Mouse (Mus musculus) spleen, postnatal 36 days (tissue): ENCODE results near the gene Rasgef1c.

Experiments
- DNase-seq, 2 experiments: peaks; one replicate each; pipeline ENCODE4 v3.0.0; 2022; ENCODE audit warnings: low spot score in 2 of 2, mixed read lengths in 1 of 2

Rasgef1c gene

DNA sequence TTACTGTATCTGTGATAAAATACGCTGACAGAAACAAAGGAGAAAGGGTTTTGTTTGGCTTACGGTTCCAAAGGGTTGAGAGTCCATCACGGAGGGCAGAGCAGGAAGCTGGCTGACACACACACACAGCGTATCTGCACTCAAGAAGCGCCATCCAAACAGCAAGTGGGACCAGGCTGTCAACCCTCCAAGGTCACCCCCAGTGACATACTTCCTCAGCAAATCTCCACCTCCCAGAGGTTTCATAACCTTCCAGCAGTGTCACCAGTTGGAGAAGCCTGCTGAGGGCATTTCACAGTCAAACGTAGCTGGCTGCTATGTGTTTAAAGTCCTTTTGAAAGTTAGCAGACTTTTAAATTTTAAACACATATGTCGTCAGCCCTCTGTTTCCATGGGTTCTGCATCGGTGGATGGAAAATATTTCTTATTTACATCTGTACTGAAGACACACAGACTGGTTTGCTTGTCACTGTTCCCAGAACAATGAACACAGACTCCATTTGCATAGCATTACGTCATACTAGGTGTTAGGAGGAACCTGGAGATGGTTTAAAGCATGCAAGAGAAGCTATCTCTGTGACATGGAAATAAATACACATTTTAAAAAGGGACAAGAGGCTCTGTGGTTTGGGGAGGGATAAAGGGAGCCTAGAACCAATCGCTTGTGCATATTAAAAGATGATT lies 72.2 kb downstream of the Rasgef1c start:
- DNase-seq, result no peak

DNA sequence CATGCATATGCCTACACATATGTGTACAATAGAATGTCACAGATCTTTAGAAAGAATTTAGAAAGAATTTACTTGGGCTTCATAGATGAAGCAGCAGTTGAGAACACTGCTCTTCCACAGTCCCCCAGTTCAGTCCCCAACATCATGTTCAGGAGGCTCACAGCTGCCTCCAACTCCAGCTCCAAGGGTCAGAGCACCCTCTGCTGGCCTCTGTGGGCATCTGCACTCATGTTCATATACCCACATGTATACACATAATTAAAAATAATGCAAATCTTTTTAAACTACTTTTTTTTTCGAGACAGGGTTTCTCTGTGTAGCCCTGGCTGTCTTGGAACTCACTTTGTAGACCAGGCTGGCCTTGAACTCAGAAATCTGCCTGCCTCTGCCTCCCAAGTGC lies 73.0 kb downstream of the Rasgef1c start:
- DNase-seq, result no peak

DNA sequence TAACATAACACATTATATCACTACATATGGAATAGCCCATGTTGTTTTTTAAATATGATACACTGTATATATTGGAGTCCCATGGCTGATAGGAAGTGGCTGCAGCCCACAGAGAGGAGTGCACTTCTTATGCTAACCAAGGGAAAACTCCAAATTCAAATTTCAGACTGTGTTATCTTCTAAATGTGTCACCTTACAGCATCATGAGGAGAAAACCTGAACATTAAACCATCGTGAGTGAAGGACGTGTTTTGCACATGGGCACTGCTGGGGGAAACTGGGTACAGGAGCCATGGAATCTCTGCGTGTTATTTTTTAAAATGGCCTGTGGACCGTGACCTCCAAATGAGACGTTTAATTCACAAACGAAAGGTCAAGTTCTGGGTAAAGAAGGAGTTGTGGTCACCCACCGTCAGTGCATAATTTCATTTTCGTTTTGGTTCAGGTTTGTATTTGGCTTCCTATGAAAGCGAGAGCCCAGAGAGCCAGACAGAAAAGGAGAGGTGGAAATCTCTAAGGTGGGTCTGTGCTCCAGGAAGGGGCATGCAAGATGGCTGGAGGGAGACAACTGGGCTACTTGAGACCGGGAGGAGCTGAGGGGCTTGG lies 76.4 kb downstream of the Rasgef1c start:
- DNase-seq, result no peak

DNA sequence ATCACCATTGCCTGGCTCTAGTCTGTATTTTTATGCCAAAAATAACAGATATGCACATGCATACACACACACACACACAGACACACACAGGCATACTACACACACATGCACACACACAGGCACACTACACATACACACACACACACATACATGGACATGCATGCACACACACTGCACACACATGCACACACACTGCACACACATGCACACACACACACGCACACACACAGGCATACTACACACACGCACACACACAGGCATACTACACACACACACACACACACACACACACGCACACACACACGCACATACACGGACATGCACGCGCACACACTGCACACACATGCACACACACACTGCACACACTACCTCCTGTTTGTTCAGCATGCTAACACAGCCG lies 77.3 kb downstream of the Rasgef1c start:
- DNase-seq, result no peak

DNA sequence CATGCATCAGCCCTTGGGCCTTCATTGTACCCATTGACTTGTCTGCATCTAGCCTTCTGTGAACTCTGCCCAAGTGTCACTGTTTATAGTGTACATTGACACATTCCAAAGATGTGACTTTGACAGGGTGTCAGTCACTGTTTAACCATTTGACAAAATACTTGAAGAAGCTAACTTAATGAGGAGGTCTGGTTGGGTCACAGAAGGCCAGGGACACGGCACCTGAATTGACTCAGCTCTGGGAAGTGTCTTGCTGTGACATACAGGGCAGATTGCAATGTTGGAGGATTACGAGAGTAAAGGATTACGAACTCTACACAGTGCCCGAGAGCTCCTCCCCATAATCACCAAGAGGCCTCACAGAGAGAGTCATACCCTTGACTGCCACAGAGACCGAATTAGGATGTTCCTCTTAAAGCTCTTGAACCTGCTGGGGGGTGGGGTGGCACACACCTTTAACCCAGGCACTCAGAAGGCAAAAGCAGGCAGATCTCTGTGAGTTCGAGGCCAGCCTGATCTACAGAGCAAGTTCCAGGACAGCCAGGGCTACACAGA lies 79.1 kb downstream of the Rasgef1c start:
- no peak for DNase-seq

DNA sequence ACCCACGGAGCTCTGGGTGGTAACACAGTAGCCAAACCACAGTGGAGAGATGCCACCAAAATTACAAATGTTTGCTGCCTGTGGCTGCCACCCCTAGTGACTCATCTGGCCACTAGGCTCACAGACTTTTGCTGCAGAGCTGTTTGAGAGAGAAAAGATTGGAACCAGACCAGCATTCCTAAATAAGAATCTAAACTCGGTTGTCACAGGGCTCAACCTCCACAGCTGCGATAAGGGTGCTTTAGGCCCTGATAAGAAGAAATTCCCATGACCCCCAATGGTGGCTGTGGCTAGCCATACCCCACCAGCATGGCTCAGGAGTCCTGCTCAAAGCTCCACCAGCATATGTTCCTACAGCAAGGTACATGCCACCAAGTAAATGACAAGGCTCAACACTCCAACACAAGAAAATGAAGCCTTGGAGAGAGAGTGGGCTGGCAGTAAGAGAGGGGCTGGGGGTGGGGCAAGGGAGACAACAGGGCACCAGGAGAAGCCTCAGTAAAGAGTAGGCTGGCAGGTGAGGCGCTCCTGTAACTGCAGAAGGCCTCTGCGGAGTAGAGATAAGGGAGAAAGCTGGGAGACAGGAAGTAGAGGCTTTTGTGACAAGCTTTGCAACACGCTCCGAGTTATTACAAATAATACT lies 79.8 kb downstream of the Rasgef1c start:
- DNase-seq, result peak; percentile 18 to 43

DNA sequence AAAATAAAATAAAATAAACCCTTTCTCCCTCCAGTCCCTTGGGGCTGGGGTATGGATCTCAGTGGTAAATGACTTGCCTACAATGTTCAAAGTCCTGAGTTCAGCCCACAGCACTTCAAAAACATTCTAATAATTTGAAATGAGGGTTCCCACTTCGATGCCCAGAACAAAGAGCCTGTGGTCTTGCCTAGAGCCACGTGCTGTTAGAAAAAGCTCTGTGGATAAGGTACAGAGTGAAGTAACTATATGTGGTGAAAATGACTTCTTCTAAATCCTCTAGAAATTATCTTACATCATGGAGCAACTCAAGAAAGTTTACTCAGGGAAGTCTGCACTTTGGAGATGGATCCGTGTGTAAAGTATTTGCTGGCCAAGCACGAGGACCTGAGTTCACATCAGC lies 80.5 kb downstream of the Rasgef1c start:
- no peak for DNase-seq

DNA sequence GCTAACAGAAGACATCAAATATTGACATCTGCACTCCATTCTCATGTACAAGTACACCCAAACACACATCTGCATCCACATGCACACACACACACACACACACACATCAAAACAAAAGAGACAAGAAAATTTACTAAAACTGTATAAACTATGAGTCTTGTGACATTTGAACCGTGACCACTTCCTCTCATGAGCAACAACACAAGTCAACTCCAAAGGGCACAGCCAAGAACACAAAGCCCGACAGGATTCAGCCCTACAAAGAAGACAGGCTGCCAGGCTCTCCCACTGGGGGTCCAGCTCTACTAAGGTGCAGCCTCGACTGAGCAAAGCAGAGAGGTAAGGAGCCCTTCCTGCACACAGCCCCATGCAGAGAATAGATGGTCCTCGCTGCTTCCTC lies 81.2 kb downstream of the Rasgef1c start:
- no peak for DNase-seq

DNA sequence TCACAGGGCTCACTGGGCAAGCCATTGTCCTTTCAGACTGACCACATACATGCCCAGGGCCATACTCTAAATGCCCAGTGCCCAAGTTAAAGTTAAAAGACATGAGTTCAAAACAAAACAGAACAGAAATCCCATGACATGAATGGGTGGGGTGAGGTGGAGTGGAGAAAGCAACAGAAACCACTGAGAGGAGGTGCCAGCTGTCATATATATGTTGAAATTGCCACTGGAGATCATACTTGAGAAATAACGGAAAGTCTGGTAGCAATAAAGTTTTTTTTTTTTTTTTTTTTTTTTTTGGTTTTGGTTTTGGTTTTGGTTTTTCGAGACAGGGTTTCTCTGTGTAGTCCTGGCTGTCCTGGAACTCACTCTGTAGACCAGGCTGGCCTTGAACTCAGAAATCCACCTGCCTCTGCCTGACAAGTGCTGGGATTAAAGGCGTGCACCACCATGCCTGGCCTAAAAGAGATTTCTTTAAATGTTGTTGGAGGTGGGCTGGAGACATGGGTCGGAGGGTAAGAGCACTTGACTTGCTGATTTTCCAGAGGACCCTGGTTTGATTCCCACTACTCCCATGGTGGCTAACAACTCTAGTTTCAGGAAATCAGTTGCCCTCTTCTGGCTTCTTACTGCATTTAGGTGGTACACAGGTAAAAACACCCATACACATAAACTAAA lies 82.4 kb downstream of the Rasgef1c start:
- DNase-seq, result no peak

DNA sequence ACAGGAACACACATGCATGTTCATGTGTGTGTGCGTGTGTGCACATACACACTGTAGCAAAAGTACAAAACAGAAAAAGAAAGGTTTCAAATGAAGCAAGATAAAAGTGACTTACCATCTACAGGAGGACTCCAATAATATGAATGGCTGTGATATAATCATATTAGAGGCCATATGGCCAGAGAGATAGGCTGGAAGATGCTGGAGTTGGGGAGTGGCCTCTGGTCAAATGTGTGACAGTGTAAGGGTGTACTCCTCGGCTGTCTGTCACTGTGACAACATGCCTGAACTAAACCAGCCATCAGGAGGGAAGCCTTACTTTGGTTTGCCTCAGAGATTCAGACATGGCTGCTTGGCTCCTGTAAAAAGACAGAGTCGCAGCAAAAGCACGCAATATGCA lies 83.4 kb downstream of the Rasgef1c start:
- DNase-seq, result peak in 1 of 2 experiments; percentile 51

DNA sequence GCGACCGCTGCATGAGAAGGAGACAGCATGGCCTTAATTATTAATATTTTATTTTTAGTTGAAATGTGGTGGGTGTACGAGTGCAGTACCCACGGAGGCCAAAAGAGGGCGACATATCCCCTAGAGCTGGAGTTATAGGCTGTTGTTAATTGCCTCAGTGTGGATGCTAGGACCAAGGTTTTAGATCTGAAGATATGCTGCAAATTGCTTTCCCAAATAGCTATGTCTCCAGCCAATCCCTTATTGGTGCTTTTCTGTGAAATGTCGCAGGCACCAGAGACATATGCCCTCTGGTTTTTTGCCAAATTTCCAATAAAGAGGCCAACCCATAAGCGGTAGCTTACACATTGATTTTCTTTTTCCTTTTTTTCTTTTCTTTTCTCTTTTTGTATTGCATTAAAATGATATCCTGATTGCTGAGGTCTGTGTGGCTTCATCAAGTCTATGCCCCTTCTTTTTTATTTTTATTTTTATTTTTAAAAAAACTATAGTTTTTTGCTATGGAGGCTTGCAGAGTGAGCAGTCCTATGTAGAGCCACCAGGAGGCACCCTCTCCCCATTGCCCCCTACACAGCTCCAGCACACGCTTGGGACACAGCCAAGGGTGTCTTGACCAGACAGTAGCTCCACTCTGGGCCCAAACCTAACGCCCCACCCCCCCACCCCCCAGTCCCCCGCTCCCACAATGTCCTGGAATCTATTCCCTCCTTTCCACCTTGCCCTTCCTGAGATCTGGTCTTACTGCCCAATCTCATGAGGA lies 84.8 kb downstream of the Rasgef1c start:
- peak; percentile 42 to 46 for DNase-seq

DNA sequence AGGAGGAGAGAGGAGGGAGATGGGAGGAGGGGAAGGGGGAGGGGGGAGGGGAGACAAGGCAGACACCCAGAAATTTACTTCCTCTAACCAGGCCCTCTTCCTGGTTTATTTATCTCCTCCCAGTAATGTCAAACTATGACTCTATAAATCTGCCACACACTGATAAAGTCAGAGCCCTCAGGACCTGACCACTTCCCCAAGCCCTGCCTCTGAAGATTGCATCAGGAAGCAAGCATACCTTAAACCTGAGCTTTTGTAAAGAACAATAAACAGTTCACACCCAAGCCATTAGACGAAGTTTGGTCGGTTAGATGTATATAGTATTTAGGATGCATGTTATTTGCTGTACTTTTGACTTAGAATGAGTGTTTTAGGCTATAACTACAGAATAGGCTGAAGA lies 92.9 kb downstream of the Rasgef1c start:
- no peak for DNase-seq

DNA sequence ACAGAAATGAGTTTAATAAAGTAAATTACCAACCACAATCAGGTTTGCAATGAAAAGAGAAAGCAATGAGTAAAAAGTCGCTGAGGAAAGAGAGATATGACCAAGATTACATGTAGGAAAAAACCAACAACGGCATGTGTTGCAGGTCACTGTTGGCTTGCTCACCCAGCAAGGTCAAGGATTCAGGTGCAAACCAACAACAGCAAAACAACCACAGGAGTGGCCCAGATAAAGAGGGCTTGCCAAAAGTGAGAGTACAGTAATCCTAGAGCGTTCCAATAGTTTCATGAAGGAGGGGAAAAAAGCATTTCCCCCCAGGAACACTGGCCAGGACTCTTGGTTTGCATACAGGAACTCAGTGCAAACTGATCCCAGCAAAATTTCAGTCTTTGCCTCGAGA lies 94.8 kb downstream of the Rasgef1c start:
- DNase-seq, result no peak

DNA sequence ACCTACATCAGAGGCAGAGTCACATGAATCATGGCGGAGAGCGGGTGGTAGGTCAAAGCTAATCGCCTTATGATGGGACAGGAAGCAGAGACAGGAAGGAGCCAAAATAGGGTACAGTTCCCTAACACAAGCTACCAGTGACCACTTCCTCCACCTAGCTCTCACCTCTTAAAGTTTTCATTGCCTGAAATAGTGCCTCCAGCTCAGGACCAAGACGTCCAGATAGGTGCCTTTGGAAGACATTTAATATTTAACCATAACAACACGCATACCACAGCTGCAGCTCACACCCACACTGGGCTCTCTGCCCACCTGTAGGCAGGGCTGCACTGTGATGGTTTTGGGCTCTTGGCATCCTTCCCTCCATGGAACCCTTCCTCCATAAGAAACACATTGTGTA lies 95.7 kb downstream of the Rasgef1c start:
- DNase-seq, result peak; percentile 36 to 41

DNA sequence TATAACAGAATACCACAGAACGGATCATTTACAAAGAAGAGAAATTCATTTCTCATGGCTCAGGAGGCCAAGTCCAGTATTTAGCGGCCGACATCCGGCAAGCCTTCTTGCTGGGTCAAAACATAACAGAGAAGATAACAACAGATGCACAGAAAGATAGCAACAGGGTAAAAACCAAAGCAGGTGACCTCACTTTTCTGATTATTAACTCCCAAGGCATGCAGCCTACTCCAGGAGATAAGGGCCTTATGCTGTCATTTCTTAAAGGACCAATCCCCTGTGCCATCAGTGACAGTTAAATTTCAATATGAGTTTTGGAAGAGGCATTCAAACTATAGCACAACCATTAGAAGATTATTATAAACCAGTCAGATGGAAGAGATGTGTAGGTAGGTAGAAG lies 101.2 kb downstream of the Rasgef1c start:
- DNase-seq, result no peak

DNA sequence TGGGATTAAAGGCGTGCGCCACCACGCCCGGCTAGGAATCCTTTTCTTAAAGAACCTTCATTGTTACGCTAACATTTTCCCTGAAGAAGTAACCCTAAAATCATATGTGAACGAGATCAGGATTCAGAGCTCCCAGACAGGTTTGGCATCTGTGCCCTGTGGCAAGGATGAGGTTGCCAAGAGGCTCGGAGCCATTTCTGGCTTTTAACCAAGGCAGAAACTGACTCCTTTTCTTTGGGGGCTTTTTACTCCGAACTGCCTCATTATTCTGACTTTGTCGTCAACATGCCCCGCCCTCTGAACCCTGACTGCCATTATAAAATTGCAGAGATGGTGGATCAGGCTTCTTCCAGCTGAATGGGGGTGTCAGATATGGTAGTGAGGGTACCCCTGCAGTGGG lies 106.1 kb downstream of the Rasgef1c start:
- DNase-seq, result no peak

DNA sequence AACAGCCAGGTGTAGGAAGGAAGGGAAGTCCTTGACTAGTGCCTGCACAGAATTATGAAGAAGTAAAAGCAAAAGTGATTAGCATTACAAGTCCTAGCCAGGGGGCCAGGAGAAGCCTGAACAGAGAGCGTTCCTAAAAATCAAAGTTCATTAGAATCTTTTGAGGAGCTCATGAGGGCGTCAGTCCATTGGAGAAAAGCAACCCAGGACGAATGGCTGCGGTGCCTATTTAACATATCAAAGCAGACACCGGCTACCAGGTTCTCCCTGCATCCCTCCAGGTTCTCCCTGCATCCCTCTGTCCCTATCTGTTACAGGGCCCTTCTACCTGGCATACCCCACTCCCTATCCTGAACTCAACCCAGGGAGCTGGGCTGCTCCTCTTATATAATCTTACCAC lies 106.6 kb downstream of the Rasgef1c start:
- DNase-seq, result no peak

DNA sequence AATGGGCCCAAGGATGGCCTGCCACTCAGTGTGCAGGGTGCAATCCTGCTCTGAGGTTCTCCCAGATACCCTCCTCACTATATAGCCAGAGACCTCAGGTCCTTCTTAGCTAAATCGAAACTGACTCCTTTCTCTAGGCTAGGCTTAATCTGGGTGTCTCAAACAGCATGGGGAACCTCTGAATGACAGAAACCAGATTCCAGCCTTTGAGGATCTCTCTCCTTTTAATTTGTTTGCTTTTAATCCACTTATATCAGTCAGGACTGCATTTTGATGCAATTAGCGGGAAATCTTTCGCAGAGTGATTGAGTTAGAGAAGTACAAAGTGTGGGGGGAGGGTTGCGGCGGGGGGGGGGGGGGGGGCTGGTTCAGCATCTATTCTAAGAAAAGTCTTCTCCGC lies 111.4 kb downstream of the Rasgef1c start:
- DNase-seq, result no peak

DNA sequence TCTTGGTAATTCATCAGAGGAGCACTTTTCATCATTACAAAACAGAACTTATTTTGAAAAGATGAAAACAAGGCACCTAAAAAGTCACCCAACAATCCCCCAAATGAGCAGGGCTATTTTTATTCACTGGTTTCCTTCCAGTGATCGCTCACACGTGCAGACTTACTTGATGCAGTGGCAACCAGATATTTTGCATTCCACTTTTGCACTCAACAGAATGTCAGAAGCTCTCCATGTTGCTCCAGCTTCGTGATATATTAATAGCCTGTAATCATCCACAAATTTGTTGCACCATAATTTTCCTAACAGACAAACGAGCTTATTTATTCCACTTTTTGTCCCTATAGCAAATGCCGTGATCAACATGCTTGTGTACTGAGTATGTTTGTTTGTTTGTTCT lies 114.9 kb downstream of the Rasgef1c start:
- DNase-seq, result peak in 1 of 2 experiments; percentile 38

DNA sequence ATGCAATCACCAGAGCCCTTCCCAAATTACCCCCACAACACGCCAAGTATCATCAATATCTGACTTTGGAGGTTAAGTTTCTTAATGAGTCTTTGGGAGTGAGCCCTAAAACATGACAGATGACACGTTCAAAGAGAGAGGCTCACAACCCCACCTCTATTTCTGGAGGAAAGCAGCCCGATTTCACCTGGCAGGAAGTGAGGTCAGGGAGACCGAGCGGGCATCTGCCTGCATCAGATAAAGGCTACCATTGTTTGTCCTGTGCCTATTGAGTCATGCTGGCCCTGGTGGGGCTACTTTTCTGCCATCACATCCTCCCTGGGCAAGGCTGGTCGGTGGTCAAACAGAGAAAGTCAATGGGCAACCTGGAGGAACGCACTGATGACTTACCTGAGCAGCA lies 115.9 kb downstream of the Rasgef1c start:
- no peak for DNase-seq

DNA sequence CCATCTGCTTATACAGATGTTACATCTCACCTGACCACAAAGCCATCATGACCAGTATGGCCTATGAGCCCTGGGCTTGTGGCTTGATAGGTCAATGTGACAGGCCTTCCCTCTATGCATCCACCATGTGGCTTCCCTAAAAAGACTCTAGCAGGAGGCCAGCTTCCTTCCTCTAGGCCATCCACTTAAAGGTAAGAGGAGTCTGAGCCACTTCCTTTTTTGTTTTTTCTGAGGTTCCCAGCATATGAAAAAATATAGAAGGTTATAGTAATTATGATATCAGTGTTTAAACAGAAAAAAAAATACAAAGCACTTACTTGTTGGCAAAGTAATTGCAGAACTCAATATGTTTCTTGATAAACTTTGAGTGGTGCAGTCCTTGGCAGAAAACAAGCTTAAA lies 117.2 kb downstream of the Rasgef1c start:
- no peak for DNase-seq

DNA sequence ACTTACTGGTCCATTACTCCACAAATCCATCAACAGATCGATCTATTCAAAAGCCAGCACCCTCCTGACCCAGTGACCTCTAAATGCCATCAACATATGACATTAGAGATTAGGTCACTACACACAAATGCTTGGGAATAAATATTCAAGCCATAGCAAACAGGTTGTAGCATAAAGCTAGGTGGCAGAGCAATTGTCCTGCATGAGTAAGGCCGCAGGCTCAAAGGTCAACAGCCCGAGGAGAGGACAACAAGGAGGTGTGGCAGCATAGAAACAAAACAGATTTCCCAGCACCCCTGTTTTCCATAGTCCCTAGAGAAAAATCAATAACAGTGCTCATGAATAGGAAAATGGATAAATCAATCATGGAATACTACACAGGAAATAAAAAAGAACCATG lies 120.5 kb downstream of the Rasgef1c start:
- no peak for DNase-seq
